Mouse (Mus musculus): ENCODE measurements around the gene Chkb. TPM values are rescaled to one million over a fixed set of nuclear protein-coding genes. Genes with fewer than 3 reads are reported as not detected.

Chkb gene
- polyA plus RNA-seq, 1 experiment, result 101 TPM

DNA sequence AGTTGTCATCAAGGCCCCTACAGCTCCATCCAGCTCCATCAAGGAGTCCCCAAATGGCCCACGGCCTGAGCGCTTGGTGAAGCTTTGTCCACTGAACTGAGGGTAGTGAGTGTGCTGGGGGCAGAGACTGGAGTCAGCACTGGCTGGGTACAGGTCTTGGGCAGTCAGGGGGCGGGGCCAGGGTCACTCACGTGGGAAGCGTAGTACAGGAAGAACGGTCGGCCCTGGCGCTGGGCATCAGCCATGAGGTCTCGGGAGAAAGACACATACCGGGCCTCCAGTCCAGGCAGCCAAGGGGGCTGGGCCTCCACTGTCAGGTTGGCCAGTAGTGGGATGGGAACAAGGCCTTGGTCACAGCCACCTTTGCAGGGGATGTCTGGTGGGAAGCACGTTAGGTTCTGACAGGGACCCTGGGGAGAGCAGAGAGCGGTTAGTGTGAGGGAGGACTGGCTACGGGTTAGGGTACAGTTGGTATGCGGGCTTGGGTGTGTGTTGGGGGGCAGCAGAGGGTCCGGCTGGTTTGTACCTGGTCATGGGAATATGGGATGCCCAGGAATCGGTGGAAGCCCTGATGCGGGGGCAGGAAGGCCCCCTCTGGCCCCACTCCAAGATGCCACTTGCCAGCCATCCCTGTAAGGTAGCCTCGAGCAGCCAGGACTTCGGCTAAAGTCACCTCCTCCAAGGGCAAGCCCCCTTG, 45.0 kb upstream of the Chkb start:
- Histone ChIP-seq H3K27ac (ENCODE audit: insufficient read depth, low read length) (no peak overlapping the region), H3K4me1 (ENCODE audit: control insufficient read depth, insufficient read depth, low read length) (peaks cover 12% of the 10 kb centered on the region), H3K4me3 (replicated peaks; ENCODE audit: insufficient read depth, low read depth, low read length) (no peak overlapping the region), H3K27me3 (ENCODE audit: control insufficient read depth, insufficient read depth, low read length) (no peaks in the 10 kb centered on the region)
- no peak for TF ChIP-seq CTCF (IDR thresholded peaks at IDR 0.05; ENCODE audit: borderline replicate concordance, insufficient read depth, low read depth, low read length)
- TF ChIP-seq POLR2A (IDR thresholded peaks at IDR 0.05; ENCODE audit: borderline replicate concordance, insufficient read depth, low read length), result no peak
- 86% methylated on average over 19 of the region's 19 CpGs for WGBS
- DNase-seq, result peak in 1 of 2 experiments; percentile 49

DNA sequence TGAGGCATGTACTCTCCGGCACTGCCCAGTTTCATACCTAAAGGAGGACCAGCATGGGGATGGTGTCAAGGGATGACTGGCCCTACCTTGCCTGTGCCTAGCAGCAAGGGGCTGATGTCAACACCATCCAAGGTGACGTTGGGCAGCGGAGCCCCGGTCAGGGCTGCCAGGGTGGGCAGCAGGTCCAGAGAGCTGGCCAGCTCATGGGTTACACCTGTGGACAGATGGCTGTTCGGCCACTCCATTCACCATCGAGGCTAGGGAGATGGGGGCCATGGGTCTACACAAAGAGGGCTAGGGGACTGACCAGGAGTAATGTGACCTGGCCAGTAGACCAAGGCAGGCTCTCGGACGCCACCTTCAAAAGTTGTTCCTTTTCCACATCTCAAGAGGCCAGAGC, 44.2 kb upstream of the Chkb start:
- H3K27ac ChIP-seq (ENCODE audit: insufficient read depth, low read length), result no peak overlapping the region
- no peaks in the 10 kb centered on the region for H3K27me3 ChIP-seq (ENCODE audit: control insufficient read depth, insufficient read depth, low read length)

GRCm38 (mm10) chr15:89473370-89473769, 43.7 kb upstream of the Chkb start:
- WGBS, result 69% methylated on average over 9 of the region's 9 CpGs
- H3K27ac ChIP-seq (ENCODE audit: insufficient read depth, low read length), result no peak overlapping the region
- peaks cover 12% of the 10 kb centered on the region for H3K4me1 ChIP-seq (ENCODE audit: control insufficient read depth, insufficient read depth, low read length)
- H3K27me3 ChIP-seq (ENCODE audit: control insufficient read depth, insufficient read depth, low read length), result no peaks in the 10 kb centered on the region
- no peak overlapping the region for H3K4me3 ChIP-seq (replicated peaks; ENCODE audit: insufficient read depth, low read depth, low read length)
- peak in 1 of 2 experiments; percentile 12 for DNase-seq
- TF ChIP-seq POLR2A (IDR thresholded peaks at IDR 0.05; ENCODE audit: borderline replicate concordance, insufficient read depth, low read length) (no peak), CTCF (IDR thresholded peaks at IDR 0.05; ENCODE audit: borderline replicate concordance, insufficient read depth, low read depth, low read length) (no peak)

More for the DNA sequence above, 44.2 kb upstream of the Chkb start:
- 96% methylated on average over 8 of the region's 8 CpGs for WGBS
- no peak overlapping the region for H3K4me3 ChIP-seq (replicated peaks; ENCODE audit: insufficient read depth, low read depth, low read length)
- H3K4me1 ChIP-seq (ENCODE audit: control insufficient read depth, insufficient read depth, low read length), result peaks cover 12% of the 10 kb centered on the region
- DNase-seq, result peak in 1 of 2 experiments; percentile 18
- TF ChIP-seq POLR2A (IDR thresholded peaks at IDR 0.05; ENCODE audit: borderline replicate concordance, insufficient read depth, low read length) (no peak), CTCF (IDR thresholded peaks at IDR 0.05; ENCODE audit: borderline replicate concordance, insufficient read depth, low read depth, low read length) (no peak)

GRCm38 (mm10) chr15:89471476-89471875, 41.8 kb upstream of the Chkb start:
- WGBS, result 83% methylated on average over 4 of the region's 4 CpGs

GRCm38 (mm10) chr15:89468577-89468976, 38.9 kb upstream of the Chkb start:
- no peak overlapping the region for H3K27ac ChIP-seq (ENCODE audit: insufficient read depth, low read length)
- no peaks in the 10 kb centered on the region for H3K27me3 ChIP-seq (ENCODE audit: control insufficient read depth, insufficient read depth, low read length)
- TF ChIP-seq CTCF (IDR thresholded peaks at IDR 0.05; ENCODE audit: borderline replicate concordance, insufficient read depth, low read depth, low read length) (peak; percentile 62; the same call in 1 of the 2 replicates), POLR2A (IDR thresholded peaks at IDR 0.05; ENCODE audit: borderline replicate concordance, insufficient read depth, low read length) (no peak)
- no peak overlapping the region for H3K4me3 ChIP-seq (replicated peaks; ENCODE audit: insufficient read depth, low read depth, low read length)
- WGBS, result 32% methylated on average over 2 of the region's 2 CpGs
- peak; percentile 35 to 68 for DNase-seq
- no peaks in the 10 kb centered on the region; the same call in 1 of the 2 replicates for H3K4me1 ChIP-seq (ENCODE audit: control insufficient read depth, insufficient read depth, low read length)

More at GRCm38 (mm10) chr15:89471476-89471875, 41.8 kb upstream of the Chkb start:
- Histone ChIP-seq H3K4me3 (replicated peaks; ENCODE audit: insufficient read depth, low read depth, low read length) (no peak overlapping the region), H3K27me3 (ENCODE audit: control insufficient read depth, insufficient read depth, low read length) (no peaks in the 10 kb centered on the region), H3K4me1 (ENCODE audit: control insufficient read depth, insufficient read depth, low read length) (peaks cover 12% of the 10 kb centered on the region), H3K27ac (ENCODE audit: insufficient read depth, low read length) (no peak overlapping the region)
- no peak for DNase-seq
- TF ChIP-seq CTCF (IDR thresholded peaks at IDR 0.05; ENCODE audit: borderline replicate concordance, insufficient read depth, low read depth, low read length) (no peak), POLR2A (IDR thresholded peaks at IDR 0.05; ENCODE audit: borderline replicate concordance, insufficient read depth, low read length) (no peak)

DNA sequence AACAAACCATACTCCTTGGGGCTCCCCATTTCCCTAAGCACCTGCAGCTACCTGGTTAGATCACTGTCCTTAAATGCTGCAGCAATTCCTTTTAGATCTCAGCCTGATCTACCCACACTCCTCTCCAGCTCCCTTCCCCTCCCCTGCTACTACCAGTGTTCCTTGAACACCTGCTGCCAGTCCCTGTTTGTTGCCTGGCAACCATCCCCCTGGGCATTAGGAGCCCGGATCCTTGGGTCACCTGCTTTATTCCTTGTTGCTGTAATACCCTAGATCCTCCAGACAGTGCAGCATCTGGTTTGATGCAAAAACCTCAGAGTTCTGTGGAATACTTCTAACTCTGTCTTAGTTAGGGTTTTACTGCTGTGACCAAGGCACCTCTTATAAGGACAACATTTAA, 35.3 kb upstream of the Chkb start:
- H3K27me3 ChIP-seq (ENCODE audit: control insufficient read depth, insufficient read depth, low read length), result no peaks in the 10 kb centered on the region
- peak in 1 of 2 experiments; percentile 43 for DNase-seq
- no peak overlapping the region for H3K27ac ChIP-seq (ENCODE audit: insufficient read depth, low read length)
- peaks cover 3% of the 10 kb centered on the region for H3K4me1 ChIP-seq (ENCODE audit: control insufficient read depth, insufficient read depth, low read length)
- WGBS, result 0% methylated on average over 1 of the region's 1 CpGs
- TF ChIP-seq POLR2A (IDR thresholded peaks at IDR 0.05; ENCODE audit: borderline replicate concordance, insufficient read depth, low read length) (no peak), CTCF (IDR thresholded peaks at IDR 0.05; ENCODE audit: borderline replicate concordance, insufficient read depth, low read depth, low read length) (no peak)
- no peak overlapping the region for H3K4me3 ChIP-seq (replicated peaks; ENCODE audit: insufficient read depth, low read depth, low read length)

DNA sequence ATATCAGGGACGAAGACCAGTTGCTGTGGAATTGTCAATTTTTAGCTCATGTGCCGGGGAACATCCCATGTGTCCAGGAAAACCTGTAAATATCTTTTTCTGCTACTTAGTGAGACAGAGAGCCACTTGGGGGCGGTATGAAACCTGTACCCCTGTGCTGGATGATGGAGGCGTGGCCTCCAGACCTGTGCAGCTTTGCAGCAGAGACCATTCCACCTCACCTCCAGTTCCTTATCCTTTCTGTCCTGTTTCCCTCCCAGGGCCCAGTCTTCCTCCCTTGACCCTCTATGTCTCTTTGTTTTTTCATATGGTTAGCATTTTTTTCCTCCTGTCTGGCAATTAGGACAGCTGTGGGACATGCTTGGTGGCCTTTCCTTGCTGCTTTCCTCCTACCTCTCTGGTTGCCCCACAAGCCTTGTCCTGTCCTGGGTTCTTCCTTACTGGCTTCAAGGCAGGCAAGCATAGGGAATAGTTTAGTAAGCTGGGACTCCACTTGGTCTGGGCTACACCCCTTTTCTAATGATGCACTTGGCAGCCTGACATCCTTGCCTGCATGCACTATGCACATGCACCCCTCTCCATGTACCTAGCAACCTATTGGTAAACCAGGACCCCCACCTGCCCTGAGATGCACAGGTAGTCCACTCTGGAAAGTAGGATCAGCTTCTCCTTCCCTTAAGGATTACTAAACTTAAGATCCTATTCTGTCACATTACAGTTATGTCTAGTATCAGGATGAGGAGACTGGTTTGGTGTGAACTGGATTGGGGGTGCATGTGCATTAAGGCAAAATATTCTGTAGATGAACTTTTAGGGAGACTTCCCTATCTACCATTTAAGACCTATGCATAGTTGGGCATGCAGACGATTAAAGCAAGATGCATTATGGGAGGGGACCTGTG, 33.9 kb upstream of the Chkb start:
- no peak for DNase-seq
- Histone ChIP-seq H3K27me3 (ENCODE audit: control insufficient read depth, insufficient read depth, low read length) (no peaks in the 10 kb centered on the region), H3K4me3 (replicated peaks; ENCODE audit: insufficient read depth, low read depth, low read length) (no peak overlapping the region), H3K4me1 (ENCODE audit: control insufficient read depth, insufficient read depth, low read length) (peaks cover 15% of the 10 kb centered on the region), H3K27ac (ENCODE audit: insufficient read depth, low read length) (no peak overlapping the region)
- WGBS, result 55% methylated on average over 5 of the region's 5 CpGs
- TF ChIP-seq POLR2A (IDR thresholded peaks at IDR 0.05; ENCODE audit: borderline replicate concordance, insufficient read depth, low read length) (no peak), CTCF (IDR thresholded peaks at IDR 0.05; ENCODE audit: borderline replicate concordance, insufficient read depth, low read depth, low read length) (peak; percentile 22; the same call in 1 of the 2 replicates)

All from cerebellum, adult 2 months (tissue).